Mouse (Mus musculus): Measurements from ENCODE around the gene Chchd6. TPM values are rescaled to one million over a fixed set of nuclear protein-coding genes. Genes with fewer than 3 reads are reported as not detected.

The Chchd6 gene
- total and polyA plus RNA-seq, 3 experiments: 49.5 to 74.7 TPM; not detected in 1

DNA sequence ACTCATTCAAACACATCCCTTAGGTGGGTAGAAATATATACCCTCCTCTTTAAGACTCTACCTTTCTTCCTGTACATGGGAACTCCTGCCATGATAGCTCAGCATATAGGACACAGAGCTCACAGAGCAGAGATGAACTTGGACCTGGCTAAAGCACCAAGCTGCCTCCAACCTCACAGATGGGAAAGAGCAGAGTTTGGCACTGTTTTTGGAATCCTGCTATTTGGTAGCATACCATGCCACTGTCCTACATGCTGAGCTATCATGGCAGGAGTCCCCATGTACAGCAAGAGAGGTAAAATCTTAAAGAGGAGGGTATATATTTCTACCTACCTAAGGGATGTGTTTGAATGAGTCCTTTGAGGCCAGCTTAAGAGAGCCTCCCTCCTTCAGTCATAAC is 127.5 kb downstream of the Chchd6 start:
- Histone ChIP-seq H3K36me3 (ENCODE audit: control insufficient read depth in 1 of 2, insufficient read depth in 2 of 2, low read length in 2 of 2) (no peaks in the 10 kb centered on the region), H3K9me3 (replicated peaks; ENCODE audit: insufficient read depth, low read length) (no peaks in the 10 kb centered on the region), H3K4me1 (ENCODE audit: control insufficient read depth in 1 of 2, insufficient read depth in 2 of 2, low read length in 2 of 2) (no peaks in the 10 kb centered on the region), H3K27ac (ENCODE audit: control insufficient read depth, low read depth, low read length) (no peak overlapping the region), H3K27me3 (ENCODE audit: control insufficient read depth in 1 of 2, insufficient read depth in 2 of 2, low read length in 2 of 2) (no peaks in the 10 kb centered on the region), H3K4me3 (ENCODE audit: control insufficient read depth in 1 of 2, insufficient read depth in 1 of 2, low read depth in 2 of 2, low read length in 2 of 2) (no peak overlapping the region), H3K9ac (ENCODE audit: control insufficient read depth, low read depth, low read length, poor library complexity, severe bottlenecking) (no peak overlapping the region), H3K79me2 (ENCODE audit: control insufficient read depth, insufficient read depth, low read length, poor library complexity) (no peaks in the 10 kb centered on the region)
- no peak for TF ChIP-seq MAZ (IDR thresholded peaks at IDR 0.05; ENCODE audit: low read depth, low read length)
- no peak for TF ChIP-seq MXI1 (IDR thresholded peaks at IDR 0.05; ENCODE audit: low read depth, low read length)
- no peak for TF ChIP-seq UBTF (IDR thresholded peaks at IDR 0.05; ENCODE audit: borderline replicate concordance, insufficient read depth, low read depth, low read length)
- TF ChIP-seq MYC (IDR thresholded peaks at IDR 0.05; ENCODE audit: low read depth, low read length): no peak
- TF ChIP-seq ZC3H11A (IDR thresholded peaks at IDR 0.05; ENCODE audit: low read depth, low read length): no peak
- TF ChIP-seq MEF2A (IDR thresholded peaks at IDR 0.05; ENCODE audit: extremely low read depth, insufficient replicate concordance, low read depth, low read length, poor library complexity, severe bottlenecking): no peak
- no peak for TF ChIP-seq CHD1 (IDR thresholded peaks at IDR 0.05; ENCODE audit: low read depth, low read length)
- no peak for TF ChIP-seq NELFE (IDR thresholded peaks at IDR 0.05; ENCODE audit: low read depth, low read length)
- no peak for TF ChIP-seq TAL1 (IDR thresholded peaks at IDR 0.05; ENCODE audit: low read length)
- TF ChIP-seq CTCF (IDR thresholded peaks at IDR 0.05 in 2 of 3, conservative IDR thresholded peaks at IDR 0.05 in 1 of 3; ENCODE audit: control insufficient read depth in 1 of 3, insufficient read depth in 1 of 3, low read depth in 2 of 3, low read length in 3 of 3, poor library complexity in 1 of 3, severe bottlenecking in 1 of 3): no peak
- no peak for TF ChIP-seq RCOR1 (IDR thresholded peaks at IDR 0.05; ENCODE audit: low read depth, low read length)
- TF ChIP-seq BHLHE40 (IDR thresholded peaks at IDR 0.05; ENCODE audit: borderline replicate concordance, low read depth, low read length): no peak
- no peak for TF ChIP-seq USF1 (IDR thresholded peaks at IDR 0.05; ENCODE audit: low read depth, low read length)
- no peak for TF ChIP-seq ELF1 (IDR thresholded peaks at IDR 0.05; ENCODE audit: low read depth, low read length)
- no peak for DNase-seq (ENCODE audit: low read depth, low spot score)

DNA sequence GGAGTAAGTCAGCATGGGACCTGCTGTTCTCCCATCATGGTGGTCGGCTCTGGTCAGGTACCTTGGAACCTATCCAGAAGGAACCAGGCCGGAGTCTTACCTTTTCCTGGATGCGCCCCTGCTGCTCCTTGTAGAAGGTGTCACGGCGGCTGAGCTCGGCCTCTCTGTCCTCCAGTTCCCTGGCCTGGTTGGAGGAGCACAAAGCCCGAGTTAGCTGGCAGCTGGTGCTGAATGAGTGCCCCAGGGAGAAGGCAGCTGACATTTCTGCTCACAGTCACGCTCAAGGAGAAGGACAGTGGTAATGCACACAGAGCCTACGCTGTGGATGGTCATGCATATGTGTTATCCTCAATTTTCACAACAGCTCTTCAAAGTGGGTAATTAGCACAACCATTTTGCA is 128.2 kb downstream of the Chchd6 start:
- Histone ChIP-seq H3K36me3 (ENCODE audit: control insufficient read depth in 1 of 2, insufficient read depth in 2 of 2, low read length in 2 of 2) (no peaks in the 10 kb centered on the region), H3K9ac (ENCODE audit: control insufficient read depth, low read depth, low read length, poor library complexity, severe bottlenecking) (no peak overlapping the region), H3K9me3 (replicated peaks; ENCODE audit: insufficient read depth, low read length) (no peaks in the 10 kb centered on the region), H3K4me1 (ENCODE audit: control insufficient read depth in 1 of 2, insufficient read depth in 2 of 2, low read length in 2 of 2) (no peaks in the 10 kb centered on the region), H3K27me3 (ENCODE audit: control insufficient read depth in 1 of 2, insufficient read depth in 2 of 2, low read length in 2 of 2) (no peaks in the 10 kb centered on the region), H3K4me3 (ENCODE audit: control insufficient read depth in 1 of 2, insufficient read depth in 1 of 2, low read depth in 2 of 2, low read length in 2 of 2) (no peak overlapping the region), H3K27ac (ENCODE audit: control insufficient read depth, low read depth, low read length) (no peak overlapping the region), H3K79me2 (ENCODE audit: control insufficient read depth, insufficient read depth, low read length, poor library complexity) (no peaks in the 10 kb centered on the region)
- TF ChIP-seq JUND (IDR thresholded peaks at IDR 0.05; ENCODE audit: low read depth, low read length) (no peak), TCF12 (IDR thresholded peaks at IDR 0.05; ENCODE audit: low read depth, low read length) (no peak), MYB (IDR thresholded peaks at IDR 0.05; ENCODE audit: low read depth, low read length) (no peak), HCFC1 (IDR thresholded peaks at IDR 0.05; ENCODE audit: low read depth, low read length) (no peak)
- DNase-seq (ENCODE audit: low read depth, low spot score): no peak

Measured in MEL (cell line).